Mouse (Mus musculus) embryo, embryonic 10.5 days (tissue): ENCODE measurements around the gene Mapkapk3.

ENCODE experiments used
- DNase-seq: peaks from one replicate; pipeline ENCODE4 v3.0.0-alpha.2; 2015; ENCODE audit warnings: low spot score

Mapkapk3 gene

DNA sequence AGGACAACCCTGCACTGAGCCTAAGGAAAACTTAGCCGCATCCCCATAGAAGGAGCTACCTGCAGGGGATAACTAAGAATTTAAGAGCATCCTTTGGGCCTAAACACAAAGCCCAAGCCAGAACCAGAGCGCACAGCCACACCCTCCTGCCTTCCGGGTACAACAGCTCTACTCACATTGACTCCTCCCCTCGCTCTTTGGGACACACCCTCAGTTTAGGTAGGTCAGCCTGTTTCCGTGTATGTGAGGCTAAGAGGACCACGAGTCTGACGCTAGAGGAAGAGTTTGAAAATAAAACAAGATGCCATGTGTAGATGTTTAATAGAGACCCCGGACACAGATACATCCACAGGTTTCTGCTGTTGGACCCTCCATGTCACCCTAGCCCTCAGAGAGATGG, 966 bp downstream of the Mapkapk3 start:
- peak; percentile 31 for DNase-seq

DNA sequence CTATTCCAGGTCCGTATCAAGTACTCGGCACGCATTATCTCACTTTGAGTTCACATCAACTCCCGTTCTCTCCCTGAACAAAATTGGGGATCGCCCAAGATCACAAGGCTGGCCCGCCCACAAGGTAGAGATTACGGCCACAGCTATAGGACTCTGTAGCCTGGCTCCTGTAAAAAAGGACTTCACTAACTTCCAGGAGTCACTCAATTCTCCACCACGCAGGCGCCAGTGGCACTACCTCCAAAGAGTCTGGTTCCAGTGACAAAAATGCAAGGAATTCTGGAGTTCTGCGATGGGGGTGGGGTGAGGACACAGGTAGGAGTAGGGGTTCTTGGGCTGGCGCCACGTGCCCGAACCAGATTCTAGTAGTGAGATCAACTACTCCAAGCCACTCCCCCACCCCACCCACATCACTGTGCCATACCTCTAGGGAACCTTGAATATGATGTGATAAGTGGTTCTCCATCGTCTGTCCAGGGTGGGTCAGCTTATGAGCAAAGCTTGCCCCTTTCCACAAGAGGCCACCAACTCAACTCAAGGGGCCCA, 1.5 kb downstream of the Mapkapk3 start:
- DNase-seq = no peak

DNA sequence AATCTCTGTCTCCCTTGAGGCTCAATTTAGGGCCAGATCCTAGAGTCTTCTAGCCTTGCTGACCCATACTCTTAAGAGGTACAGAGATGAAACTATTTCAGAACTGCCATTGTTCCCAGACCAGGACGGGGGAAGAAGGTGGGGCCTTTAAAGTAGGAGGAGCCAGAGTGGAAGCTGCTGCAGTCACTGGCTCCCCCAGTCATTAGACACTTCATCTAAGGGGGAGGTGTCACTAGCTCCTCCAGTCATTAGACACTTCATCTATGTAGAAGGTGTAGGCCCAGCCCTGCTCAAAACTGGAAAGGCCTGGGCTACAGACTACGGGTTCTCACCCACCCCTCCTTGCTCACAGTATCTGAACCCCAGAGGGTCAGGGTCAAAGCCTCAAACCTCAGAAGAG, 2.4 kb downstream of the Mapkapk3 start:
- DNase-seq = no peak

DNA sequence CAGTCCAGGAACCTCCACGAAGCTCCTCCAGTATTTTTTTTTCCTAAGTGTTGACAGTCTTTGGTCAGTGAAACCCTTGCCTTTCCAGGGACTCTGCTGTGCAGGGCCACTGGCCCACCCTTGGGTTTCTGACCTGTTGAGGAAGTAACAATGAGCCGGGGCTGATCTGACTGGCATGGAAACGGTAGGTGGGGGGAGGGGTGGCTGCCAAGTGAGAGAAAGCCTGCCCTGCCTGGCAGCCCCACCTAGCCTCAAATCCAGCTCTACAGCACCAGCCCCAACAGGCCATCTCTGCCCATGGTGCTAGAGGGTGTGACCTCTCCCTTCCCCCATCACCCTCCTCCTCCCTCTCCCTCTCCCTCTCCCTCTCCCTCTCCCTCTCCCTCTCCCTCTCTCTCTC, 4.7 kb downstream of the Mapkapk3 start:
- no peak for DNase-seq

DNA sequence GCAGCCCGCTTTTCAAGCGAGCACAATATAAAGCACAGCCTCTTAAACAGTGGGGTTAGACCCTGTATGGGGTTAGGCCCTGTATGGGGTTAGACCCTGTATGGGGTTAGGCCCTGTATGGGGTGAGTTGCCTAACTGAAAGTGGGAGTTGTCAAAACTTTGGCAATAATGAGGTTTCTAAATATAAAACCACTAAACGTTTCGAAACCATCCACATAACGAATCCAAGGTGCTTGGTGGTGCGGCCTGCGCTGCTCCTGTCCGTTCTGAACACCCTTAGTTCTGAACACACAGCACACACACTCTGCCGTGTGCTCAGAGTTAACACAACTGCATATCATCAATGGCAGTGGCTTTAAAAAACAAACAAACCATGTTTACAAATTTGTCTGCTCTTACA, 6.7 kb downstream of the Mapkapk3 start:
- no peak for DNase-seq

DNA sequence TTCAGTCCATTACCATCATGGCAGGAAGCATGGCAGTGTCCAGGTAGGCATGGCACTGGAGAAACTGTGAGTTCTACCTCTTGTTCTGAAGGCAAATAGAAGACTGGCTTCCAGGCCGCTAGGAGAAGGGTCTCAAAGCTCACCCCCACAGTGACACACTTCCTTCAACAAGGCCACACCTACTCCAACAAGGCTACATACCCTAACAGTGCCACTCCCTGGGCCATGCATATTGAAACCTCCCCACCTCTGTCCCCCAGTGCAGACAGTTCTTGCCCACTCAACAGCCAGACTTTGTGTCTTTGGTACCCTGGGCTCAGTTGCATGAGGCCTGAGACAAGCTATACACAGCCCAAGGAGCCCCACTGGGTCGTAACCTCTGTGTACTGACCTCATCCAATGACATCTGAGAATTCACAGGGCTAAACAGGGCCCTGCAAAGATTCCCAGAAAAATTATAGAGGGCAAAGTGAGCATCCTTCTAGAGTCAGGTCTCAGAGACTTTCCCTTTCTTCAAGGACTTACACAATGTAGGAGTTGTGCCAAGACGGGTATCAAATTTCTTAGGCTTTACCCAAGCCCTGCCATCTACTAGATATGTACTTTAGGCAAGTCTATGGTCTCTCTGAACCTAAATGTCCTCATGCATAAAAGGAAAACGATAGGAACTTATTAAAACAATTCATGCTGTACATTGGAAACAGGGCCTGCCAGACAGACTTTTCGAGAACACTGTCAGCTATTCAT, 8.3 kb downstream of the Mapkapk3 start:
- DNase-seq = no peak

DNA sequence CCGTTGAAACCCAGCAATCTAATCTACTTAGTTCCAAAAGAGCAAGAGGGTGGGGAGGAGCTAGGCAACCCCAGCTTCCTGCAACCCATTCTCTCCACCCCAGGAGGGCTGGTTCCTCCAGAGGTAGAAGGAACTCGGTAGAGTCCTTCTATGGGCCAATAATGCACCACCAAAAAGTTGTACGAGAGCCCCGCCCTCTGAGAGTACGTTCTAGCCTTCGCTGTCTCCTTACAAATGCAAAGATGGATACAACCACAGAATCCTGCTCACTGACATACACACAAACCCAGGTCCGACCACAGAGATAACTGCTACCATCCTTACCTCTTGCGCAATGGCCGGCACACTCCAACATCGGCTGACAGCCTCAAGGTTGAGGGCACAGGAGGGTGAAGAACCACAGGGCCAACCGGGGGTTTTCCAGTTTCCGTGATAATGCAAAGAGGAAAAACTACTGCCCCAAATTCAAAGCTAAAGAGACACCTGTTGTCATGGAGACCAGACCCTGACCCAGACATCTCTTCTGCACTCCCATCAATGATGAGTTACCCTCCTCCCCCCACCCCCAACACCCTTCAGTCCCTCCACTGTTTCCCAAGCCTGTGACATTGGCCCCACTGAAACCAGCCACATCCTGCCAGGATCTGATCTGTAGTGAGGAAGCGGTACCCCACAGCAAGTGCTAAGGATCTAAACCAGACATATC, 9.2 kb downstream of the Mapkapk3 start:
- DNase-seq = no peak

DNA sequence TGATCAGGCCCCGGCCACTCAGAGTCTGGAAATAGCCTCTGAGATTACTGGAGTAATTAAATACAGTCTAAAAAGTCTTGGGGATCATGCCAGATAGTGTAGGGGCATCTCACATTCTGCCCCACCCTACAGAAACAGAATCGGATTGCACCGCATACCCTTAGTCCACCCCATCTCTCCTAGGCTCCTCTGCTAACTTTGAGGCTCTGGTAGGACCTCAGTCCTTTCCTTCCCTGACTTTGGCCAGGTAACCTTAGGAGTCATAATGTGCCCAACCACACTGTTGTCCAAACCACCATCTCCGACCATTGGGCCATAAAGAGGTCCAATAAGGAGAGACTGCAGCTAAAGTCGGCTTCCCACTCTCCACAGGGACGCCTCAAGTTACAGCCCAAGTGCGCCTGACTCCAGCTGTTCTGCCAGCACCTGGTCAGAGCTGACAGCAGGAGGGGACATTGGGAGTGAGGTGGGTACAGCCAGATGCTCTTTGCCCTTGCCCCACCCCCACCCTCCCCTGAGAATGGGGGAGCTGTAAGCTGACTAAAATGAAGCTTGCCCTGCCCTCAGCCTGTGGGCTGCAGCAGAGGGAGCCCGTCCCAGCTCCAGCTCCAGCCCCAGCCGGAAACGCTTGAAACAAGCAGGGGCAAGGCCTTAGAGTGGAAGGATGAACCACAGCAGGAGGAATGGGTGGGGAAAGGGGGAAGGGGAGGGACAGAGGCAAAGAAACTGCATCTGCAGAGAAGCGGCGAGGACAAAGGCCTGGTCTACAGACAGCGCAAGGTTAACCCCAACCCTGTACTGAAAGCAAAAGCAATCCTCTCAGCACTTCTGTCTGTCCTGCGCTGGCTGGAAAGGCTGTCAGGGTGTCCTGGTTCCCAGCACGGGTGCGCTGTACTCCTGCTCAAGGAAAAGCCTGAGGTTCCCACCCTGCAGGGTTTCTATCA, 10.0 kb downstream of the Mapkapk3 start:
- DNase-seq = peak; percentile 67

DNA sequence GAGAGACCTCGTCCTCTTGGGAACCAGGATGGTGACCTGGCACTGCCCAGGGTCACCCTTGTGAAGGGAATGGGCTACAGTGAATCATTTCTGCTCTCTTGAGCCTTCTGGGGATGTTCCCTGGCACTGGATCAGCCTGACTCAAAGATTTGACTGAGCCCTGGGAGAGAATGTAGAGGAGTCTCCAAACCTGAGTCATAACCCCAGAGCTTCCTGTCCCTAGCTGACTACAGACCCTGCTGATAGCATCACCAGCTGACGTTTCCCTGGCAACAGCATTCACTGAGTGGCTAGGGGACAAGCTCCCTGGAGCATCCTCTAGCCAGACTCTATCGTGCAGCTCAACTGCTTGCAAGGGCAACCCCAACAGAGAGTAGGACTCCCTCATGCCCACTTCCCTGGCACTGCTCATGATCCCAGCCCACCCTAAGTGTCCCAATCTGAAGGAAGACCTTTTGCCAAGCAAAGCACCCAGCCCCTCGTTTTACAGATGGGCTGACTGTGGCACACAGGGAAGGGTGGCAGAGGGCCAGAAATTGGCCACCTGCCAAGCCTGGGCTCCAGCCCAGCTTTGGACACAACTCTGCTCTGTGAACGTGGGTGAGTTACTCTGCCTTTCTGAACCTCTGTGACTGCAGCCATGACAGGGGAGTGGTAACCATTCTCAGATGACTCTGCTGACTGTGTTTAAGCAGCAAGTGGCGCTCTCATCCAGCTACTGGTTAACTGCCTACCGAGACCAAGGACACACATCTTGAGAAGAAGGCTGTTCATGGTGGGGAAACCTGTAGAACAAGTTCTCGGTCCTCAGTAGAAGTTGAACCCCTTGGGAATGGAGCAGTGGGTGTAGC, 10.9 kb downstream of the Mapkapk3 start:
- no peak for DNase-seq

DNA sequence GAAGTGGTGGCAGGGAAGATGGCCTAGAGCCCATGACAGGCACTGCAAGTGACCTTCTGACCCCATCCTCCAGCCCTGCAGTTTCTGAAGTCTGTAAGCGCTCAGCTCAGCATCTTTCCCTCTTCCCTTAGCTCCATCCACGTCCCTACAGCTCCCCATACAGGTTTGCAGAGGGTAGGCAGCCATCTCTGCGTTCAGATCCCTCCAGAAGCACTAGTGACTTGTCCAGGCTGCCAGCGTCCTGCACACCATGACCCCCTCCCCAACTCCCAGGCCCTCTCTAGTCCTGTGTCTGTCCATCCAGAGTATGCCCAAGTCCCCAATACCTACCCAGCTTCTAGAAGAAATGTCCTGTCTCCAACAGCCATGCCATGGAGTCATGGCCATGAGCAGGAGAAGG, 11.6 kb downstream of the Mapkapk3 start:
- no peak for DNase-seq

DNA sequence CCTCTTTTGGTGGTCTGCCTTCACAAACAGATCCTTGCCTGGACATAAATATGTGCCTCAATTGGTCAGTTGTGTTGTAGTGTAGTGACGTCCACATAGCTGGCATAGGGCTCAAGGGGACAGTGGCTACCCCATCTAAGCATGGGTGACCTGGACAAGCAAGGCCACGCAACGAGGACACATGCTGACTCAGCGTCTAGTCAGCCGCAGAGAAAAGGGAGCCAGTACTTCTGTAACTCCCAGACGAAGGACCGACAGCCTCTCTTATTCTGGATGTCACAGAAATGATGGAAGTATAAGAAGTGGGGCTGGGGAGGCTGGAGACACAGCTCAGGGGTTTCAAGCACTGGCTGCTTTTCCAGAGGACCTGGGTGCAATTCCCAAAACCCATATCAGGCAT, 12.1 kb downstream of the Mapkapk3 start:
- no peak for DNase-seq

DNA sequence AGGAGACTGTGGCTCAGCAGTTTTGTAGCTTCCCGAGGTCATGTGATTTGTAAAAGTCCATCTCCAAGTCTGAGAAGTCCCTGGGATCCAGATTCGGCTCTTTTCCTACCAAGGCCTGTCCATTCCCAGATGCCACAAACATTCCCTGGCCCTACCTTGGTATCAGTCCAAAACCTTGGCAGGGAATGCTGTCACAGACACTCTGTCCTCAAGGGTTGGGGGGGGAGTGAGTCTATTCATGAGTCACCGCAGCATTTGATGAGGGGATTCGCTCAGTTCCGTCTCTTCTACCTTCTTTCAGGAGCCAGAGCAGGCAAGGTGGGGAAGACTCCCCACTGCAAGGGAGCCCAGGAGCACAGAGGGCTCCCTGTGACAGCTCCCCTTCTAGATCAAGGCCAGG, 14.0 kb downstream of the Mapkapk3 start:
- DNase-seq = no peak

DNA sequence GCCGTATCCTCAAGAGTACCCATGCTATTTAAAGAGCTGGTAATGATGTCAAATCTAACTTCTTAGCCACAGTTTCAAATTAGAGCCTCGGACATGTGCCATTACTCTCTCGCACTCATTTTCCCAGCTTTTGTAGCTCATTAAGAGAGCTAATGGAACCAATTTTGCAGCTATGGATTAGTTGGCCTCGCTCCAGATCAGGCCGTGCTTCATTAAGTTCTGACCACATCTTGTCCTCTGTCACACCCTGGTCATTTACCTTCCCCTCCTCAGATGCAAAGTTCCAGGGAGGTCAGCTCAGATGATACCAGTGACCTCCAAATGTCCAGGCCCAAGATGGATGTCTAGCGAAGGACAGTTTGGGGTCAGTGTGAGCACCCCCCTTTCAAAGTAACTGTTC, 14.9 kb downstream of the Mapkapk3 start:
- no peak for DNase-seq

DNA sequence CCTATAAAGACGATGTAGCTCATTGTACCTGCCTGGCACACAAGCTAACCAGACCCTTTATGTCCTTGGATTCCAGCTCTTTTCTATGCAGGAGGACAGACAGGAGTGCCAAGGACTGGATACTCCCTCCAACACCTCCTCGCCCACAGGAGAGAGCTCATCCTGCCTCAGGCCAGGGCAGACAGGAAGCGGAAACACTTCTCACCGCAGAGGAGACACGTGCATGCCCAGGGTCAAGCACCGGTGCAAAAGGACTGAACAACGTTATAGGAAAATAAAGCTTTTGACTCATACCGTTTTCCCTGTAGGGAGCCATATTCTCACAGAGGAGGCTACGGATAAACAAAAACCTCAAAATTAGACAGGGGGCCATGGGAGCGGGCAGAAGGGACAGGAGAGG, 16.5 kb downstream of the Mapkapk3 start:
- DNase-seq = no peak

DNA sequence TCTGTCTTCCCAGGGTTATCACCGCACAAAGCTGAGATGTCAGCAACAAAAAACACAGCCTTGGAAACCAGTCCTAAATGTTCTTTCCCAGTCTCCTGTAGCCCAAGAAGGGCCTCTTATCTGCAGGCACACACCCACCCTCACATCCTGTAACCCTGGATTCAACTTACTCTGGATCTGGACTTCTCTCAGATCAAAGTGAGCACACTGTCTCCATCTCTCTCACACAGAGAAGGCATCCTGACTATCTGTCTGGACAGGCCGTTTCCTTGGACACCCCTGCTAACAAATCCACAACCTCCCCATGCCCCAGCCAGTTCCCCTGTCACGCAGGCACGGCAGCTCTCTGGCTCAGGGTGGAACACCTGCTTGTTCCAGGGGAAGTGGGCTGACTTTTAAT, 17.4 kb downstream of the Mapkapk3 start:
- DNase-seq = no peak

DNA sequence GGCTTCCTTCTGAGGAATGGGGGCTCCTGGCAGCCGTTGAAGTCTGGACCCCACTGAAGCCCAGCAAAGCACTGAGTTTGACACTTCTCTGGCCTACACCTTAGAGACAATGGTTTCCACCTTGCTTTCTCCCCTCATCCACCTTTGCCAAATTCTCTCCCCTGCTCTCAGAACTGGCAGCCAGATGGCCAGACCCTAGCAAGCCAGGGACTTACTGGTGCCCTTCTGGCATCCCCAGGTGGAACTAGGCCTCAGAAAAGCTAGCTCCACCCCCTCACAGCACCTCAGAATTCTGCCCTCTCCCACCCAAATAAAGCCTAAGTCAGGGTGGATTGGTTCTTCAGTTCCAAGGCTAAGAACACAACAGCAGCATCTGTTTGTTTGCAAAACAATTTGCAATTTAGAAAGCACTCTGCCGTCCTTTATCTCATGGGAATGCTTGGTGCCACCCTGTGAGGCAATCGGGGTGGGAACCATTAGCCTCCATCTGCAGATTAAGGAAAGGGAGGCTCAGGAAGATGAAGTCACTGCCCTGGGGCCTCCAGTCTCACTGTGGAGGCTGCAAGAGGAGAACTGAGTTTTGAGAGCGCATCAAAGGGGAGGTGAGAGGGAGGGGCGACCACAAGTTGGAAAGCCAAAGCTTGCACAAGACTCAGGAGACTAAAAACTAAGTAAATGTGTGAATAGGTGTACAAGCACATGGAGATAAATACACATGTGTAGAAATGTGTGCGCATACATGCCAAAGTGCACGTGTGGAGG, 18.3 kb downstream of the Mapkapk3 start:
- DNase-seq = no peak

DNA sequence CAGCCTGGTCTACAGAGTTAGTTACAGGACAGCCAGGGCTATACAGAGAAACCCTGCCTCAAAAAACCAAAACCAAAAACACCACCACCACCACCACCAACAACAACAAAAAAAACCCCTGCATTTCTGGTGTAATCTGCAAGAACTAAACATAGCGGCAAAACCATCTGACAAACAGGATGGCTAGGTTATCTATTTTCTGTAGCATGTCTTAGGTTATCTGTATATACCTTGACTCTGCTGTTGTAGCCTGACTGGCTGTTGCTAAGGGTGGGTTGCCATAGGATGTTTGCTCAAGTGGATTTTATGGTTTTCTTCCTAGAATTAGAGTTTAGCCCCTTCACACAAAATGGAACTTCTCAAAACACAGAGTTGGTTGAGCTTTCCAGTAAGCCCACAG, 19.9 kb downstream of the Mapkapk3 start:
- no peak for DNase-seq

DNA sequence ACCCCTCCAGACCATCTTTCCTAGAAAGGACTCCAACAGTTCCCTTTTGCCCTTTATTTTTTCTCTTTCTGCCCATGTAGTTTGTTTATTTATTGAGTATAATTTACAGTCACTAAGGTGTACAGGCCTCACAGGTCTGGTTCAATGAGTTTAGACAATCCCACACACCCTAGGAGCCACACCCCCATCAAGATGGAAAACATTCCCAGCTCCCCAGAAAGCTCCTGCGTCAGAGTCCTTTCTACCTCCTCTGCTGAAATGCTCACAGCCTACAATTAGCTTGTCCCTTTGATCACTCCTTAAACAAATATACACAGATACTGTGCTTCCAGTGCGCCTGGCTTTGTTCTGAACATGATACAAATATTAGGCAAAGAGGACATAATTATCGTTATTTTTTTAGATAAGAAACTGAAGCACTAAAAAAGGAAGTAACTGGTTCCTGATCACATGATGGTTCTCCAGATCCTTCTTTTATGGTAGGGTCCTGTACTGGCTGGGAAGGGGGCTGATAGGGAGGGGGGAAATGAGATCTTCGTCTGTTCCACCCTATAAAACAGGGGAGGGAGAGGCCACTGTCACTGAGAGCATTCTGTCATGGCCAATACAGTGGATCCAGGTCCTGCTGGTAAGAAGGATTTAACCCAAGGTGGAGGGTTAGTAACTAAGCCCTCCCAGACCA, 21.8 kb downstream of the Mapkapk3 start:
- DNase-seq = no peak

DNA sequence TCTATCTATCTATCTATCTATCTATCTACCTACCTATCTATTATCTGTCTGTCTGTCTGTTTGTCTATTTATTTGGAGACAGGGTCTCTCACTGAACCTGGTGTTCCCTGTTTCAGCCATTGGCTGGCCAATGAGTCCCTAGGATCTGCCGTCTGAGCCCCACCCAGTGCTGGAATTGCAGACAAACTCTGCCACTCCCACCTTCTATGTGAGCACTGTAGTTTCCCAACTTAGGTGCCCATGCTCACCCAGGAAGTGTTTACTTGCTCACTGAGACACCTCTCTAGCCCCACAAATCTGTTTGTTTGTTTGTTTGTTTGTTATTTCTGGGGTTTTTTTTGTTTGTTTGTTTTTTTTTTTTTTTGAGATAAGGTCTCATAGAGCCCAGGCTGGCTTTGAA, 22.6 kb downstream of the Mapkapk3 start:
- no peak for DNase-seq

DNA sequence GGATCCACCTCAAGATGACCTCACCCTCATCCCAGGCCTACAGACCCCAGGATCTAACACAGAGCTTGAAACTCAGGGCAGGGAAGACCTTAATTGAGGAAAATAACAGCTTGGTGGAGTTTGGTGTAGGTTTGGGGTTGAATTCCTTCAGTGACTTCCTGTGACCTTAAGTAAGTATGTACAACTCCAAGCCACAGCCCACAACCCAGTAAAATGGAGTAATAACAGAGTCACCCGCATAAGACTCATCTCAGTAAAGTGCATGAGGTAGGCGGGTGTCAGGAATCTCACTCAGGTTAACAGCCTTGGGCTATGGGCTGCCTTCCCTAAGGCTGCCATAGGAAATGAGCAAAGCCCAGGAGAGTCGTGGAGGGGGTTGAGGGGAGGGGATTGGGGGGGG, 24.9 kb downstream of the Mapkapk3 start:
- no peak for DNase-seq
